Mouse (Mus musculus) thymus, adult 2 months (tissue): Measurements from ENCODE around the gene Gm10309.

Source experiments
- CTCF ChIP-seq: fragments of 200-500 bp; IDR thresholded peaks from 2 replicates; pipeline ENCODE4 v1.5.1; 2012; ENCODE audit warnings: mild to moderate bottlenecking, control low read depth, low read length, moderate library complexity, borderline replicate concordance; ENCODE audit not compliant: control insufficient read depth, poor library complexity, insufficient read depth; ENCODE audit errors: extremely low read depth
- POLR2A ChIP-seq: fragments of 200-500 bp; IDR thresholded peaks from 2 replicates; pipeline ENCODE4 v1.6.1; 2012; ENCODE audit warnings: mild to moderate bottlenecking, low read length, control low read depth, moderate library complexity; ENCODE audit not compliant: control insufficient read depth, poor library complexity, insufficient read depth; ENCODE audit errors: extremely low read depth

DNA sequence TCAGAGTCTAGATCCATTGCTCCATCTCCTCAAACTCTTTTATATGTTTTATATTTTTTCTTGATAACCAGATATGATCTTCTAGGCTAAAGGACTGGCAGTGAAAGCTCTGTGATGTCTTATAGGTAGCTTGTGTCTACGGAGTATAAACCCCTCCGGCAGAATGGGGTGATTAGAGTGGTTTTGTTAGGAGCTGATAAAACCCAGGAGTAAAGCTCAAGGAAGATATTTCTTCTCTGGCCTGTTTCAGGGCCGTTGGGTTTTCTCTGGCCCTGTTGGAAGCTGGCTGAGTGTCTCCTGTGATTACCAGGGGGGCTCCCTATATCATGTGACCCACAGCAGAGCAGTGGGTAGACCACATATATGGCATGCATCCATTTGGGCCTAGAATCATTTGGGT is 17.6 kb downstream of the Gm10309 start:
- TF ChIP-seq CTCF, result no peak
- TF ChIP-seq POLR2A, result no peak
